Mouse (Mus musculus) lung, postnatal 25 days (tissue): ENCODE measurements around the gene Tut4.
A peak's percentile ranks its signal among the peaks of the same experiment; 100 is the strongest.

Source experiments
- DNase-seq: peaks from one replicate; pipeline ENCODE4 v3.0.0; 2022; ENCODE audit warnings: low spot score

The Tut4 gene

DNA sequence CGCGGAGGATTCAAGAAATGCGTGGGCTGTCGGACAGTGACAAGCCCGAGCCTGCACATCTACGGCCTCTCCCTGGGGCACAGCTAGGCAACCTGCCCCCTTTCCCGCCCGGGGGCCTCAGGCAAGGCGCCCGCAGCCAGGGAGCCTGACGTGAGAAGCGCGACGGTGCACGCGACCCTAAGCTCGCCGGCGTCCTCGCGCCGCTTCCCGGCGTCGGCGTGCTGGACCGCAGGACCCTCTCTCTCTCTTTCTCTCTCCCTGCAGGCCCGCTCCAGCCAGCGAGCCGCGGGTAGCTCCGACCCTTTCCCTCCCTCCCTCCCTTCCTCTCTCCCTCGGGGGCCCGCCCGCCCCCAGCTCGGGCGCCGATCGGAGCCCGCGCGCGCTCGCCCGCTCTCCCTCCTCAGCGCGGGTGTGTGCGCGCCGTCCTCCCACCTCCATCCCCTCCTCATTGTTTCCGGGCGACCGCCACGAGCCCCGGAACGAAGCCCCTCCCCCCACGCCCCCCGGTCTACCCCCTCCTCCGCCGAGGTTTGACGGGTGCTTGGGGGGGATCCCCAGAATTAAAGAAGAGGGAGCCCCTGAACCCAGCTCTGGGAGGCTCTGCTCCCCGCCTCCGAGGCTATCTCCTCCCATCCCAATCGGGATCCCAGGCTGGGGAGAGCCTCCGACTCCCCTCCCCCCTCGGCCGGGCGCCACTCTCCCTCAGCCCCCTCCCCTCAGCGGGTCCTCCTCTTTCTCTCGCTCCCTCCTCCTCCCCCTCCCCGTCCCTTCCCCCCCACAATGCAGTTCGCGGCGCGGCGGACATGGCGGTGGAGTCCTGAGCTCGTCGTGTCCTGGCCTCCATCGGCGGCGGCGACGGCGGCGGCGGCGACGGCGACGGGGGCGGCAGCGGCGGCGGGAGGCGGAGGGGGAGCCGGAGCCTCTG is at the start of gene Tut4:
TSS of gene Tut4 (plus strand) at position 196 of the 925 bp plus-strand sequence.
- peak; percentile 75 for DNase-seq

DNA sequence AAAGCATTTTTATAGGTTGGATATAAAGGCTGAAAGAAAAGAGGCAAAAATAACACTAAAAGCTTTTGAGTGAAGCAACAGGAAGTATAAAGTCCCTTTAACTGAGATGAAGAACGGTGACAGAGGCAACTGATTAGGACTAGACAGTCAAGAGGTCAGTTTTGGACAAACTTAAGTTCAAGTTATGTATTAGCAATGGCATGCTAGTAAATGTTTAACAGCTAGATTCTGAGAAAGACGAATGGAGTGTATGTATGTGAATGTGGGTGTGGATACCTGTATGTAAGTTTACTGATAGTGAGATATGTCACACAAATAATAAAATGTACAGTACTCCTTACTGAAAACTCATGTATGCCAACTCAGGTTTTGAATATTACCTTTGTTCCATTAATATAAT is 34.6 kb upstream of the Tut4 start:
- DNase-seq, result no peak

DNA sequence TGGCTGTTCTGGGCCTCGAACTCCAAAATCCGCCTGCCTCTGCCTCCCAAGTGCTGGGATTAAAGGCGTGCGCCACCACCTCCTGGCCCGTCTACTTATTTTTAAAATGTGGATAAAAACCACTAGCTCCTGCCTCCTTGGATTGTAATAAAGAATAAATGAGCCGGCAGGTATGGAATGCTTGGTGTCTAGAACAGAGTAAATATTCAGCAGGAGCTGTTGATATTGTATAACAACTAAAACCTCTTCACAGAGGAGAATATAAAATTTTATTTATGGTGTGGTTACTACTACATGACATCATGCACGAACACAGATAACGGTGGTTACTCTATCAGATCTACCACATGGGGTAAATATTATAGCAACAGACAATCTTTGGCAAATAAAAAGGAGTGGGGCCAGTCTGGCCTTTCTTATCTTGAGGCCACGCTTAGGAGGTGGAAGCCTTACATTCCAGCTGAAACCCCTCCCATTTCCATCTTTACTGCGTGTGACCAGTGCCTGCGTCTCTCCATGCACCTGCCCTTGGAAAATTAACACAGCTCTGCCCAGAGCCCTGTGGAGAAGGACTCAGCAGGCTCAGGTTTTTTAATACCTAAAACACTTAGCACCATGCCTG is 31.4 kb upstream of the Tut4 start:
- peak; percentile 20 for DNase-seq

DNA sequence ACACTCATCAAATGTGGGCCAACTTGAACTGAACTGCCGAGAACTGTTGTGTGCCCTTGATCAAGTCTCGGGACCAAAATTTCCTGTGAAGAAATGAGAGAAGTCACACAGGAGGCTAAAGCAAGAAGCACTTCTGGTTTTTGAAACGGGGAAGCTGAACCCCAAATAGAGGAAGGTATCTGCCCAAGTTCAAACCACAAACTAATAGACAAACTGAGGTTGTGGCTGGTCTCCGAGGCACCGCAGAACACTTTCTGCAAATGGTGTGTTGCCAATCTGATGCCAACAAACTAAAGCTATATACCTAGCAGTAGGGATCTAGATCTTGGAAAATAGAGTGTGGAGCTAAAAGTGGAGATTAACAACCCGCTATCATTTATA is 30.9 kb upstream of the Tut4 start:
- peak; percentile 23 for DNase-seq

DNA sequence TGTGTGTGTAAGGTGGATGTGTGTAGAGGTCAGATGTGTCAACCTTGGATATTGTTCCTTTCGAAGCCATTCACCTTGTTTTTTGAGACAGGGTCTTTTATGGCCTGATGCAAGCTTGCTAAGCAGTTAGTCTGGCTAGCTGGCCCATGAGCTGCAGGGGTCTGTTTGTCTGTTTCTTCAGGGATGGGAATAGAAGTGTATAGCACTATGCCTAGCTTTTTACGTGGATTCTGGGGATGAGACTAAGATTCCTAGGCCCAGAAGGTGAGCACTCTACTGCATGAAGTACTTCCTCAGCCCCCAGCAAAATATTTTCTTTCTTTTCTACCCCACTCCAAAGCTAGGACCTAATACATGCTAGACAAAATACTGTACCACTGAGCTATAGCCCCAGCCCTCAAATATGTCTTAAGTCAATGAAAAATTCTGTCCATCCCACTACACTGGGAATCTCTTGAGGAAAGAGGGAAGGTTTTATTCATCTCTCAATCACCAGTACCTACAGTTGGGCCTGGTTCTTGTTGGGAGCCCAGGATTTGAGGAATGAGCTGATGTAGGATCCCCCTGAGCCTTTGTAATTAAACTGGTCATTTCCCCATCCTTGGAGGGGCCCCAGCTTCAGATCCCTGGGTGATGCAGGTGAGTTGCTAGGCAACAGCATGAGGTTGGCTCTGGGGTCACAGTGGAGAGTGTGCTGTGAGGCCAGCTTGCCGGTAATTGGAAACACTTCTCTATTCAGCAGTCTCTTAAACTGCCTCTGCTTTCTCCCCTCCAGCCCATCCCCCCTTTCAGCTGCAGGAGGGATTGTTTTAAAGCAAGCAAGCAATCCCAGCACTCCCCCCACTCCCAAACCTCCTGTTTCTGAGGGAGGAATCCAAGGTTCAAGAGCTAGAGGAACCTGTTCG is 28.3 kb upstream of the Tut4 start:
- DNase-seq, result no peak

DNA sequence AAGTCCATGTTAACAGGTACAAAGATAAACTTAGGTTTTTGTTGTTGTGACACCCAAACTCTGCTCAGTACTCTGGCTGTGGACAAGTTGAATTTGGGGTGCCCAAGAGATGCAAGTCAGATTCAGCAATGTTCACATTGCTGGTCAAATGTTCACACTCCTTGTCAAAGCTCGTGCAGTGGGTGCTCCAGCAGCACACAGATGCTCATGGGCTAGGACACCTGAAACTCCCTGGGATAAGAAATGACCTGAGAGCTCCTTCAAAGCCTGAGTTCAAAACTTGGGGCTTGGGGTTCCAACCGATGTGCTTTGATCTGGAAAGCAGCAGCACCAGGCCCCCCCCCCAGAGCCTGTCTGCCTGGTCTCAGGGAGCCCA is 27.7 kb upstream of the Tut4 start:
- DNase-seq, result no peak

DNA sequence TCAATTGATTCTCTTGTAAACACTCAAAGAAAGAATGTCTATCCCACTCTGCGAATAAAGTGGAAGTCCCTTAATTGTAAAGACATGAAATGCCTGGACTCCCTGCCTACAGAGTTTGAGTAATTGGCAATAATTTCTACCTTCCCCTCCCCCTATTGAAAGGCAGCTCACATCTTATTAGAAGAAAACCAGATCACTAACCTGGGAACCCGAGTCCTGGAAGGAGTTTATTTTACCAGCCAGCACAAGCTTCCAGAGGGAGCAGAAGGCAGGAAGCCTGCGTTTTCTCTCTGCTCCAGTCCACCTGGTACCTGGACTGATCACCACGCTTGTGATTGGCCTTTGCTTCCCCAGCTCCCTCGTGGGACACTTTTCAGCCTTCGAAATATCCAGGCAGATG is 25.9 kb upstream of the Tut4 start:
- no peak for DNase-seq

DNA sequence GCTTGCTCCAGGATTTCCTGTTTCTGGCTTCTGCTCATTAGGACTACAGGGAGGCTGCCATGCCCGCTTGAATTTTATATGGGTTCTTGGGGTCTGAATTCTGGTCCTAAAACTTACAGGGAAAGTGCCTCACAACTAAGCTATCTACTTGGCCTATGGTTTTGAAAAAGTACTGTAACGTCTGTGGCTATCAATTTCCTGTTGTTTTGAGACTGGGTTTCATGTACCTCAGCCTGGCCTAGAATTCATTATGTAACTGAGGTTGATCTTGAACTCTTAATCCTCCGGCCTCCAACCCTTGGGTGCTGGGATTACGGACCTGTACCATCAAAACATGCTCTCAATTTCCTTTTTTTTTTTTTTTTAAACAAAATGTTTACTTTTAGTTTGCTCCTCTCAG is 25.0 kb upstream of the Tut4 start:
- no peak for DNase-seq

DNA sequence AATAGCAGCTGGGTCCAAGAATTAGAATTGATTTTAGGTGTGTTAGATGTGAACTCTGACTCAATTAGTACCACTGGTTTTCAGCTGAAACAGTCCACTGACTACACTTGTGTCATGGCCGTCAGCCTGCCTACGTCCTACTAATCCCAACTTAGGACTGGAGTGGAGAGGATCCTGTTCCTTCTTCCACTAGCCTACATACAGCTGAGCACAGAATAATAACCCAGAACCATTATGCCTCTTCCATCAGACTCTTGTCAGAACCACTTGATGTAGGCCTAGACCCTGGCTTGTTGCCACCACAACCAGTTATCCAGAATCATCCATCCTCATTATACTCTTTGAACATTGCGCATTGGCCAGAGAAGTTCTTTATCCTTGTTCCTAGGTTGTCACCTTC is 24.4 kb upstream of the Tut4 start:
- no peak for DNase-seq

DNA sequence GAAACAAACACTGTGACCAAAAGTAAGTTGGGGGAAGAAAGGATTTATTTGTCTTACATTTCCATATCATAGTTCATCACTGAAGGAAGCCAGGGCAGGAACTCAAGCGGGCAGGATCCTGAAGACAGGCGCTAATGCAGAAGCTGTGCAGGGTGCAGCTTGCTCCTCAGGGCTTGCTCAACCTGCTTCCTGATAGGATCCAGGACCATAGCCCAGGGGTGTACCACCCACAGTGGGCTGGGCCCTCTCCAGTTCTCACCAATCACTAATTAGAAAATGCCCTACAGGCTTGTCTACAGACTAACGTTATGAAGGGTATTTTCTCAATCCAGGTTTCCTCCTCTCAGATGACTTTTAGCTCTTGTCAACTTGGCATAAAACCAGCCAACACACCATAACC is 23.6 kb upstream of the Tut4 start:
- DNase-seq, result no peak

DNA sequence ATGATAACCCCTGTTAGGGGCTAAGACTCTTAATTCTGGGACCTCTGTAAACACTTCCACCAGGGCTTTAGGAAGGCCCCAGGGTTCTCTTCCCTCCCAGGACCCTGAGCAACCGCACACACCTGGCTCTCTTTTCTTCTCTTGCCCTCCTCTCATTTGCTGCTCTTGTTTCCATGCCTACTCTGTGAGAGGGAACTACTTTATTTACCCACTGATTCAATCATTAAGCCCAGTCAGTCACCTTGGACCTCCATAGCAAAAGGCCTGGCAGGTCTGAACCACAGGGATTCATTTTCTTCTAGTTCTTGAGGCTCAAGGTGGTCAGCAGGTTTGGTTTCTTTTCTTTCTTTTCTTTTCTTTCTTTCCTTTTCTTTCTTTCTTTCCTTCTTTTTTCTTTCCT is 23.0 kb upstream of the Tut4 start:
- no peak for DNase-seq

DNA sequence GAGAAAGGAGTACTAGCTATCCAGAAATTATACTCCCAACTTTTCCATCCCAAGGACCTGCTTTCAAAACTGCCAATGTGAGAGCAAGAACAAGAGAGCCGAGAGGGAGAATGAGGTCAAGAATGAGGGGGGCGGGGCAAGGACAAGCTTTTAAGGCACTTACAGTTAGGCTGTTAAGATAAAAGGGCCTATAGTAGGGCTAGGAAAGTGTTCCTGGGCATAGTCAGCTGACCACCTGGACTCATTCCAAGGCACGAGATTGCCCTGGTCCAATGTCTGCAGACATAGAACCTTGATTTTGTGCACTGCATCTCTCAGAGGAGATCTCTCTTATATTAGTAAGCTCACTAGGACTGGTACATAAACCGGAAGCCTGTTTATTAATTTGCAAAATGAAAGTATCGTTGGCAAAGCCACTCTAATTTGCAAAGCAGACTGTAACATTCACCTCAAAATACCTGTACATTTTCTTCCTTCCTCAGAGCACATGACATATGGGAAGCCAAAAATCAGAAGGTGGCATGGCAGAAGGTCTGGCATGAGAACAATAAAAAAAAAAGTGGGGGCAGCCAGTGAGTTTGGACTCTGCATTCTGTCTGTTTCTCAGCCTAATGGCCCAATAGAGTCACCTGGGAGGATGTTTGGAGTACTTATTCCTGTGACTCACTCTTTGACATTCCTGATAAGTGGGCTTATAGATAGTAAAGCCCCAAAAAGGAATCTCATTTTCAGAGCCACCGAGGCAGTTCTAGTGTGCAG is 21.0 kb upstream of the Tut4 start:
- DNase-seq, result peak; percentile 80

DNA sequence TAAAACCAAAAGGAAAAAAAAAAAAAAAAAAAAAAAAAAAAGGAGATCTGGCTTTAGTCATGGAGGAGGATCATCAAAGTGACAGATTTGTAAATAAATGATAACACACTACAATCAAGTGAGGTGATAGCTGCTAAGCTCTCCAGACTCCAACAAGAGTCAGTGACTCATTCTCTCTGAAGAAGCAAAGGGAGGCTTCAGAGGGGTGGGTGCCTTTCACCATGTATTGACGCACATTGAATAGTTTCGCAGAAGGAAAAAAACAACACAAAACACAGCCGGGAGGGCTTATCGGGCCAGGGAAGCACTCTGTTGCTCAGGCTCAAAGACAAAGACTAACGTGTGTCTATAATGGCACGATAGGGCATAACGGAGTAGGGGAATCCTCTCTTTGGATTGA is 11.1 kb upstream of the Tut4 start:
- no peak for DNase-seq

DNA sequence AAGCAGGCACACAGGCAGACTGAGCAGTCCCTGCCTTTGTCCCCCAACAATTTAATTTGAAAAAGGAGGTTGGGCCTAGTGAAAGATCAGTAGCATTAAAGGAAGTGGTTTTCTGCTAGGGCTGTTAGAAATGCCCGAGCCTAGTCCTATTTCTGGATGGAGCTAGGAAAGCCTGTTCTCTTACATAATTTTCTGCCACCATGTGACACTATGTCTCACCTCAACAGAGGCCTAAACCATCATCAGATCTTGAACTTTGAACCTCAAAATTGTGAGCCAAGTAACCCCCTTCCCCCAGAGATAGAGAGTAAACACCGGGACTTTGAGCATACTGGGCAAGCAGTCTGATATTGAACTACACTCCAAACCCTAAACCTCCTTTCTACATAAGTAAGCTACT is 3.2 kb upstream of the Tut4 start:
- DNase-seq, result no peak

DNA sequence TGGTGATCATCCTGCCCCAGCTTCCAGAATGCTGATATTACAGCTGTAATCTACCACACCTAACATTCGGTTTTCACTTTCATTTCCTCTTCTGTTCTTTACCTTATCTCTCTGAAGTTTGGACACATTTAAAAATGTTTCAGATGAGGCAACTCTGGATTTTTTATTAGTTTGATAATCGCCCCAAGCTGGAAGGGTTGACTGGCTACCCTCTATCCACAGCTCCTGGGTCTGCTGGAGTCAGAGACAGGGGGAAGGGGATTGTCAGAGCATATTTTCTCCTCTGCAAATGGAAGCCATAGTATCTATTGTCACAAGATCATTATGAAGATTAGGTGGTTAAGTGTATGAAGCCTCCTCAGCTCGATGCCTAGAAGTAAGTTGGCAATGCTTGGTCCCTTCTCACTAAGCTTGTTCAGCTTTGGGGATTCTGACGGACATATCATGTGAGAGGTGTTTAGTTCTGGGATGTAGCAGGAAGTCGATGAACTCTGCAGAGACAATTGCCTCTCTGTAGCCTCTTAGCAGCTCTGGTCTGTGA is 955 bp upstream of the Tut4 start:
- no peak for DNase-seq

DNA sequence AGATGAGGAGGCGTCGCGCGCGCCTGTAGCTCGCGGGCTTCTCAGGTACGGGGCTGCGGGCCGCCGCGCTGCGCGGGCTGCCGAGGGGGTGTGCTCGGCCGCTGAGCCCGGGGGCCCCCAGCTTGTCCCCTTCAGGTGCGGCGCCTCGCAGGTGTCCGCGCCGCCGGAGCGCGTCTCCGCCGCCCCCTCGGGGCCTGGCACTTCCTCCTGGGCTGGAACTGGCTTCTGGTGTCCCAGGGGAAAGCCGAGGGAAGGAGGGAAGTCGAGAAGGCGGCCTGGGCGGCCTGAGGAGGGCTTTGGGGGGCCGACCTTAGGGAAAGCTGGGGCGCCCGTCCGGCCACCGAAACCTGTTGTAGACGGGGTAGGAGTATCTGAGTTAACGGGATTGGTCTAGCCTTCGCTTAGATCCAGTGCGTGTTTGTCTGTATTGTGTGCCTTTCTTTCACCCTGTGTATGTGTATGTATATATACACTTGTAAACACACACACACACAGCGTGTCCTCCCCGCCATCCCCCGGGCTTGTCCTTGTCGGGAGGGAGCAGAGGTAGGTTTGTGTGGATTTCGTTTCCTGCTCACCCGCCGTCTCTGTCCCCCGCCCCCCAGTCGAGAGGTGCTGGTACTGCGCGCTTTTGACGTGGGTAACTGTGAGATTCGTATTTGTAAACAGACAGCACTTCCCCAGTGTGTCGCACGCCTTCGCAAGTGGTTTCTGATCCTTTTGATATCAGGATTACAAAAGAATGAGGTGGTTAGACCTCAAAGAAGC is 1.1 kb downstream of the Tut4 start:
- peak; percentile 80 for DNase-seq

DNA sequence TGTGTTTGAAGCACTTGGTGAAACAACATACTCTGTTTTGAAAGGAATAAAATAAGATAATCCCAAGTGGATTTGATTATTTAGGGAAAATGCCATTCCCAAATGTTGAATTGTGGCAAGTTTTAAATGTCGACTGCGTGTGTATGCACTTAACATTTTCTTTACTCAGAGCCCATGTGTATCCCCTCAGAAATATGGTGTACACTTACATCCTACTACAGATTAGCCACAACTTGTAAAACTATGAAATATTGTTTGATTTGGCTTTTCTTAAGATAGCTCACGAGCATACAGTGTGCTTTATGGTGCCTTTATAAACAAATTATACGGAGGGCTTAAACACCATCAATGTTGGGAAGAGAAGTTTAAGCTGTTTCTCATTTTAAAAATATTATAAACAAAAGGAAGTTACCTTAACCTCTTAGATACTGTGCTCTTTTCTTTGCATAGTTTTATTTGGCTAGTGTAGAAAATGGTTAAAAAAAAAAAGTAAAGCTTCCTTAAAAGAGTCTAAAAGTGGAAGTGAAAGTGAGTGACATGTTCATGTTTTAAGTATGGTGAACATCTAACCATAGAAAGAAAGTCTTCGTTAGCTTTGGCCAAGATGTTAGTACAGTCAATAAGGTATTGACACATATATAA is 2.2 kb downstream of the Tut4 start:
- DNase-seq, result no peak

DNA sequence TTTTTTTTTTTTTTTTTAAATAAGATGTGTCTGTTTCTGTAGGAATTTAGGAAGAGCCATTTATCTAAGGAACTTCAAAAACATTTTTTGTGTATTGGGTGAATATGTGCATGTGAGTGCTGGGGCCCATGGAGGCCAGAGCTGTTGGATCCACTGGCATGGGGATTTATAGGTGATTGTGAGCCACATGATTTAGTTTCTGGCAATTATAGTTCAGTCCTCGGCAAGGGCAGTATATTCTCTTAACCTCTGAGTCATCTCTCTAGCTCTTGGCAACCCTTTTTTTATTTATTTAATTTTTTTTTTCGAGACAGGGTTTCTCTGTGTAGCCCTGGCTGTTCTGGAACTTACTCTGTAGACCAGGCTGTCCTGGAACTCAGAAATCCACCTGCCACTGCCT is 14.4 kb downstream of the Tut4 start:
- DNase-seq, result no peak

DNA sequence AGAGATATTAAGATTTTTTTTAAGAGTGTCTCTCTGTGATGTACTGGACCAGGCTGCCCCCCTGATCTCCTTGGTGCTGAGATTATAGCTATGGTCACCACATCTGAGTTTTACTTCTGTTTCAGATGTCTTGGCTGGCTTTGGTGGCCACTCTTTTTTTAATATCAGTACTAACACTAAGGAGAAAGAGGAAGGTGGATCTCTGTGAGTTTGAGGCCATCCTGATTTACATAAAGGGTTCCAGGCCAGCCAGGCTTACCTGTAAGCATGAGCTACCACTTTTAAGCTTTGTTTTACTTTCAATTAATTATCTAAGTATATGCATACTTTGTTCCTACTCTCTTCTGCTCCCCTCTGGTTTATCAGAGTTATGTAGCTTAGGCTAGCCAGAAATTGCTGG is 23.6 kb downstream of the Tut4 start:
- DNase-seq, result no peak

DNA sequence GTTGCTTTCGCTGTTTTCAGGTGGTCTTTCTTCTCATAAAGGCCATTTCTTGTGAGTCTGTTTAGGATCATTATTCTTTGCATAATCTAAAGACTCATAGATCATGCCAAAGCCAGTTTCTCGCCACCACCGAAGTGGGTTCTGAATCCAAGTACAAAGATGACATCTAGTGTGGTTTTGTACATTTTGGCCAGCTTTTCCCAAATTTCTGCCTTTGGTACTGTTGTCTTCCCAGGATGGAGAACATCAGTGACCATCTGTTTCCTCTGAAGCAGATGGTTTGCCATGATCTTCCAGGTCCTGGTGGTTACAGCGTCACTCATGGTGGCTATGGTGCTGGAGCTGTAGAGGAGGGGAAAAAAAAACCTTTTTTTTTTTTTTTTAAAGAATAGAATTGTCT is 25.0 kb downstream of the Tut4 start:
- DNase-seq, result no peak
